Mouse (Mus musculus) kidney, postnatal 14 days (tissue): ENCODE data around the gene Tiprl.

Source experiments
- DNase-seq: peaks from one replicate; pipeline ENCODE4 v3.0.0; 2022; ENCODE audit warnings: mixed read lengths

Gene Tiprl

DNA sequence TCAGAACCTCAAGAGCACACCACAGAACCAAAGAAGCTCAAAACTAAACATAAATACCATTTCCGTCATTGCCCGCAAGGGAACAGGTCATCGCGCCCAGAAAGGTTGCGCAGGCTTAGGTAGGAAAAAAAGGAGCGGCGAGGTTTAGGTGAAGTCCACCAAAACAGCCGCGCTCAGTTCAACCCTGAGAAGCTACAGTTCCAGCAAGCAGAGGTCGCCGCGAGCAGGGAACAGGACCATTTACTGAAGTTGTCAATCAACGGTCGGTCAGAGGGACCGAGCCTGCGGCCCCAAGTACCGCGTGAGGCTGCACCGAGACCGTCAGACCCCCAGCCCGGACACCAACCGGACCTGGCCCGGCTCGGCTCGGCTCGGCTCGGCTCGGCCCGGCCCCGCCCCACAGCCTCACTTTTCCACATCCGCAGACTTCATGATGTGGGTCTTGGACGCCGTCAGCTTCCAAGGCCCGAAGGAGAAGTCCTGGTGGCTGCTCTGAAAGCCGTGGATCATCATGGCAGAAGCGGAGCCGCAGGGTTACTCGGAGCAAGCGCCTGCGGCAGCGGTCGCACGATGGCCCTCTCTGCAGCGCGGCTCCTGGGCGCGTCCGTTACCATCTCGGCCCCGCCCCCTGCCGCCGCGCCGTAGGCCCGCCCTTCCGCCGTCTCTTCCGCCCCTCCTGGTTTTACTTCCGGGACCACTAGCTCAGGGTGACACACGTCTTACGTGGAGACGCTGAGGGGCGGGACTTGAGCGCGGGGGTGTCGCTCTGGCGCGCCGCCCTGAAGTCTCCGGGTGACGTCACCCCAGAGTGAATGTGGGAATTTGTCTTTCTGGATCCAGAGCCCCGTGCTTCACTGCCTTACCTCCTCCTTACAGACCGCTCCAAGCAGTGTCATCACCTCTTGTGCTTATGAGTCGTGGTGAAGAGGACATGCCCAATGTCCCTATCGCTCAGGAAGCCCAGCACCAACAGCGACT lies at the start of gene Tiprl:
Gene Tiprl, minus strand, starts transcription at position 676 of the 978 bp plus-strand sequence.
- DNase-seq: peak; percentile 98

DNA sequence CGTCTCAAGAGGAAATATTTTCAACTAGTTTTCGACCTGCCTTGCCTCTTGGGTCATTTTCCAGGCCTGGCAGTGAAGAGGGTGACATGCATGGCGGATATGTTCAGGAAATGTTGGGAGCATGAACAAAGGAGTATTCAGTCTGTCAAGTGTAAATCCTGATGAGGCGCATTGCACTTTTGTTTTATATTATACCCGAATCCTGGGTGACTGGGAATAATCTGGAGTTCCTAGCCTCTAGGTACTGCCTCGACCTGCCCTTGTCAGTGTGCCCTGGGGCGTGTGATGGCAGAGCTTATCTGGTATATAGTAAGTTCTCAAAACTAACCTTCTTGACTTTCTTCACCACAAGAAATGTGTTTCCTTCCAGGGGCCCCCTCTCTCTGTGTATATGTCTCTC lies 47.3 kb upstream of the Tiprl start:
- DNase-seq: no peak

DNA sequence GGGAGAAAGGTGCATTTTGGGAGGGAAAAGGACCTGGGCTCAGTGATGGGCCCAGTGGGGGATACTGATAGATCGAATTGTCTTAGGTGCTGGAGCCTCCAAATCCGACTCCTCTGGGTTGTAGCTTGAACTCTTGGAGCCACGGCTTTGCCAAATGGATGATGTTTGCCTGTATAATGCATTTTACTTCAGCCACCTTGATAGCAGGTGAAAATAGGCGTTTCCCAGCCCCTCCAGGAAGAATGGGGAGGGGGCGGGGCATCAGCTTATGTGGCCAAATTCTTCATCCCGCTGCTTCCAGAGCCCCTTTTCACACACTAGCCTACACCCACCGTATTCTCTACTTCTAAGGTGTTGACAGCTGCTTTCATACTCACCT lies 46.2 kb upstream of the Tiprl start:
- no peak for DNase-seq

DNA sequence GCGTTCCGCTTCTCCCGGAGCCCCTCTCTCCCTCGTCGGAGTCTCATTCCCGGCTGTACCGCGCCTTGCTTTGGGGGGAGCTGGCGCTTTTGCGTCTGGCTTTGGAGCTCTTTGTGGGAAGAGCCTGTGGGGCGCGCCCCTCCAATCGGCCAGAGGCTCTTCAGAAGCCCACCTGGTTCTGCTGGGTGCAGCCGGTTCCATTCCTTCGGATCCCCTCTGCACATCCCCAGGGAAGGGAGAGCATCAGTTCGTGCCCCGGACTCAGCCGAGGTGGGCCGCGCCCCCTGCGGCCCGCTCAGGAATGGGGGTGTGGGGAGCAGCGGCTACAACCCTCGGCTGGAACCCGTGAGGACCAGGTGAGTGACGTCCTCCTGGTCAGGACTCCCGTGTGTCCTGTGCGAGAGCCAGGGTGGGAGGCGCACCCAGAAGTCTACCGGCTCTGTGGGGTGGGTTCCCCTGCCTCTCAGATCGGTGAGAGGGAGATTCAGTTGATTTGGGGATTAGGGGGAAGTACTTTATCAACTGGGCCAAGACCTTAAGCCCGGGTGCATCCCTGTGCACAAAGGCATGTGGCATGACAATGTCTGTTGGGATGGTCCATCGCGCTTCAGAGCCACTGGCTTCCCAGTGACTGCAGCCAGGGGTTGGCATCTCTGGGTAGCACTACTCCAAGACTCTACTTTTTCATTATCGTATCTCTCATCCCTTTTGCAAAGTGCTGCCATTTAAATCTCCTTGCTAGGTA lies 45.6 kb upstream of the Tiprl start:
- peak; percentile 10 for DNase-seq

DNA sequence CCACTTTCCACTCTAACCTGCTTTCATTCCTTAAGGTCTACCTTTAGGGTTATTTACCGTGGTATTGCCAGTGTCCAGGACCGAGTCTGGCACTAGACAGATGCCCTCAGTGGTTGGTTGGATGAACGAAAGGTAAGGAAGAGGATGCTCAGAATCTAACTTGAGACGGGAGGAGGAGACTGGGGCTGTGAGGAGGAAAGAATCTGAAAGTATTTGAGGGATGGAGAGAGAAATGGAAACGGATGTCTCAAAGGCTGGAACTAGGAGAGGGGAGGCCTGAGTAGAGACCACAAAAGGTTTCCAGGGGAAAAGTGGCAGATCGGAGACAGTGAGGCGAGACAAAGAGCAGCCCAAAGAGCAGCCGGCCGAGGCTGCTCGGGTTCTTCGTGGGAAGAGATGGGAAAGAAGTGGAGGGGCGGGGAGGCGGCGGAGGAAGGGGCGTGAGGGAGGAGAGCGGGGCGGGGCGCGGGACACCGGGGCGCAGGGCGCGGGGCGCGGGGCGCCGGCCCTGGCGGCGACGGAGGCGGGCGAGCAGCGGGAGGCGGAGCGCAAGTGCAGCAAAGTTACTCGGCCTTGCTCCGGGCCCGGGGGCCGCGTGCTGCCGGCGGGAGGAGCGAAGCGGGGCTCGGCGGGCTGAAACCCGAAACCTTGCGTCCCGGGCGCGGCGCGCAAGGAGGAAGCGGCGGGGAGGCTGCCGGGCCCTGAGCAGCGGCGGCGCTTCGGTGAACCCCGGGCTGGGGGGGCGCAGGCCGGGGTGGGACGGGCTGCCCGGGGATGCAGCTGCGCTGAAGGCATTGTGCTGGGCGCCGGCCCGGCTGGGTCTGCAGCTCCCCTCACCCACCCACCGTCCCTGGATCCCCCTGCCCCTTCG lies 44.8 kb upstream of the Tiprl start:
- peak; percentile 83 for DNase-seq

DNA sequence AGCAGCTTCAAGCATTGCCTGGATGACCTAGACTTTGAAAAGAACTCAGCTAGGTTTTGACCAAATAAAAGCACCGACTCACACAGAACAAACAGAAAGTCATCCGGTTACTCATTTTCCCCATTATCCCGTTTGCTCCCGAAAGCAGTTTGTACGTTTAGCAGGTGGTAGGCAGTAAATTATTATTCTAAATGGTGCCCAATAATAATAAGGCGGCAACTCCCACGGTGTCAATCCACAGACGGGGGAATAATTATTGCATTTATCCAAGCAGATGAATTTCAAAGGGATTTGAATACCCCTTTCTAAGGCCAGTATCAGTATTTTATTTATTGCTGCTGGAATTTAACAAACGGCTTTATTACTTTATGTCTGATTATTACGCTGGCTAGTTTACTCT lies 43.9 kb upstream of the Tiprl start:
- no peak for DNase-seq

DNA sequence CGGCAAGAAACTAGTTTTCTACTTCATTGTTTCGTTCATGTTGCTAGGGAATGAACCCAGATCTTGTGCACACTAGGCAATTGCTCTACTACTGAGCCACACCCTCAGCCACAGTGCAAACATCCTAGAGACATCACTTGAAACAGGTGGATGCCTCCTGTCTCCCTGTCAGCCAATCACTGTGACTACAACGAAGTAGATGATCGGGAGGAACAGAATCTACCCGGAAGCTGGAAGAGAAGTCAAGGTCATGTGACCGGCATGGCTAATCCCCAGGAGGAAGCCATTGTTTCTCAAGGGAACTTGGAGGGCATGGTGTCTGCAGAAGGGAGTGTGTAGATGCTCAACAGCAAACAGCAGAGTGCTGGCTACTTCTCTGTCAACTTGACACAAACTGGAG lies 38.1 kb upstream of the Tiprl start:
- no peak for DNase-seq

DNA sequence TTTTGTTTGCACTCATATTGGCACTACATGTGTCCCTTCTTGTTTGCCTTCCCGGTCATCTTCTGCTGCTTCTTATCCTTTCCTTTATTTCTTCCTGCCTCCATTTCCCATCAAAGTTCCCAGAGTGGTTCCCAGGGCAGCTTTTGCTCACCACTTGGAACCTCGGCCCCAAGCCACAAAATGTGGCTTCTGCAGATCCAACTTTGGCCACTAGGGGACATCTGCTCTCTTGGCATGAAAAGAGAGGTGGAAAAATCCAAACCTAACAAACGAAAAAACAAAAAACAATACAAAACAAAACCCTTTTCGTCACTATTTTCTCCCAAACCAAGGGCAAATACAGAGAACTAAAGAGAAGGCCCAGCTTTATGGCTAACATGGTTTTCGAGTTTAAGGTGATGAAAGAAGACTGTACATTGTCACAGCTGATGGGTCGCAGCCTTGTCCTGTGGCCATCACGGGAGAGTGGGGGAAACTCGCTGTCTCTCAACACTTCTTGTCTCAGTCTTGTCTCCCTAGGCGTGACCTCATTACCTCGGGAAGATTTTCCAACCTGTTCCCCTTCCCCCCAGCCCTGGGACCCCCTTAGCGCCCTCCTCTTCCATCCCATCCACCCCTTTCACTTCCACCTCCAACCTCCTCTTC lies 15.4 kb upstream of the Tiprl start:
- DNase-seq: peak; percentile 65

DNA sequence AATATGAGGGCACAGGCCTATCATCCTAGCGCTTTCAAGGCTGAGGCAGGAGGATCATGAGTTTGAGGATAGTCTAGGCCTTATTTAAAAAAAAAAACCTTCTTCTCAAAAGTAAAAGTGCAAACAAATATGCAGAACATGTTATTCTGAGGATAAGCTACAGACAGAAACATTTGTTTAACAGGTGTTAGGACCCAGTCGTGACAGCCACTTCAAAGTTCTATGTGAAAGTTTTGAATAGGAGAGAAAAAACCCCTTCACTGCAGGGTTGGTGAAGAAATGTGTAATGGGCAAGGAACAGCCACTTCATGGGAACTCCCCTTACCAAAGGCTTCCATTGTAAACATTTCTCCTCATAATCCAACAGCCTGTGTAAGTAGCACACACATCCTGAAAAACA lies 13.8 kb upstream of the Tiprl start:
- DNase-seq: no peak

DNA sequence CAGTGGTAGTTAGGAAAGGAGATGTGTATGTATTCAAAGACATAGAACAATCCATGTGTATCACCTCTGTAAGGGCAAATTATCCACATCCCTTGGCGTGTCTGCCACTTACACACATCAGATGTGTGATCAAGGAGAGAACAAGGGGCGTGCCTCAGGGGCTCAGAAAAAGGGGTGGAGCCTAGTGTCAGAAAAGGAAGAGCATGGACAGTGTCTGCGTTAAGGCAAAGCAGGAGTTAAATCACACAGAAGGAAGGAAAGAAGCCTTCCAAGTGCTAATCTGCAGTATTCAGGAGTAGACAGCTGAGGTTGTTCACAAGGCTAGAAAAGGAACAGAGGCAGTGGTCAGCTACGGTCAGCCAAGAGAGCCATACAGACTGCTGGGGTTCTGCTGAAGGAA lies 12.0 kb upstream of the Tiprl start:
- DNase-seq: no peak

DNA sequence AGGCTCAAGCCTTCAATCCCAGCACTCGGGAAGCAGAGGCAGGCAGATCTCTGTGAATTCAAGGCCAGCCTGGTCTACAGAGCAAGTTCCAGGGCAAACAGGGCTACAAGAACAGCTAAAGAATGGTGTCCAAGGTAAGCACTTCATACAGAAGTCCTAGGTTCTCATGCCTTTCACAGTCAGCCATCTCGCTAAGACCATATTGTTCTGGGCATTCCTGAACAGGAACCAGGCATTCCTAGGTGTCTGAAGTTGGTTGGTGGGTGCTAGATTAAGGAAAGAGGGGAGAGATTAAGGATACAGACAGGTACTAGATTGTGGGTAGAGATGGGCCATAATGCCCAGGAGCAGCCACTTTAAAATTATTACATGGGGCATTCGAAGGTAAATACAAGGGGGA lies 11.0 kb upstream of the Tiprl start:
- DNase-seq: no peak

DNA sequence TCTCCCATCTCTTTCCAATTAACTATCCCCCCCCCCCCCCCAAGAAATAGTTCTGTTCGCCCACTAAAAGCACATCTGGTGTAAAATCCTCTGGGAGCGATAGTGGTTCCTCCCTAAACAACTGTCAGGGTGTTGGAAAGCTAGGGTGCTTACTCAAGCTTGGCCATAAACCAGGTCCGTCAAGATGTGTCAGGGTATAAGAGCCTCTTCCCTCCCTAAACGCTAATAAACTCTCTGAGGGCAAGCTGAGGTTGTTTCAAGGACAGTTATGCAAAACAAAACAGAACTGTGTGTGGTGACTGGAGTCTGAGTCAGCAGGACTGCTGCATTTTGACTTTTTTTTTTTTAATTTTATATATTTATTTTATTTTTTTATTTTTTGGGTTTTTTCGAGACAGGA lies 10.3 kb upstream of the Tiprl start:
- no peak for DNase-seq

DNA sequence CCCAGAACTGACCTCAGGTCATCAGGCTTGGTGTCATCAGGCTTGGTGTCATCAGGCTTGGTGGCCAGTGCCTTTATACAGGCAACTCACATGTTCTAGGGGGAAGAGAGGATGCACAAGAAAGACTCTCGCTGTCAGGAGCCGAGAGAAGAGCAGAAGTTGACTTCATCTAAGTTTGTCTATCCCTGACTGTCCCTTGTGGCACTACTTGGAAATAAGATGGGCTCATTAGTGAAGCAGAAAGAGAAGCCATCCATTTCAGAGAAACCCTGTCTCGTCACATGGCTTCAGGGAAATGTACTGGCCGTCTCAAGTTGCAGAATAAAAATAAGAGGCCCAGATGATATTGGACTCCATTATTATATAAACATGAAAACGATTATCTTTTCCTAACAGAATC lies 9.8 kb upstream of the Tiprl start:
- DNase-seq: no peak

DNA sequence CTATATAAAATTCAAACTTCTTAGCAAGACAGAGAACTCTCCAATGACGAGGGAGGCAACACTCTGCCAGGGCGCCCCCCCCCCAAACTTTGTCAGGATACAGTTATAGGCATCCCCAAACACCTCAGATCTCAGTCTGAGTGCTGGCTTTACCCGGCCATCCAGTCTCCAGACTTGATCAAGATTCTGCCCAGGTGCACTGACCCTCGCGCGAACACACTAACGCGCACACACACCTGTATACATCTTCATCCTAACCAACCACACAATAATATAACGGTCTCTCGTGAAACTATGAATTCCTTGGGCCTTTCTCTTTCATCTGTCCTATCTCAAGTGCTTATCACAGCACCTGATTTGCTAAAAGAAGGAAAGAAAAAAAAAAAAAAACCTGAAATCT lies 950 bp downstream of the Tiprl start:
- DNase-seq: no peak

DNA sequence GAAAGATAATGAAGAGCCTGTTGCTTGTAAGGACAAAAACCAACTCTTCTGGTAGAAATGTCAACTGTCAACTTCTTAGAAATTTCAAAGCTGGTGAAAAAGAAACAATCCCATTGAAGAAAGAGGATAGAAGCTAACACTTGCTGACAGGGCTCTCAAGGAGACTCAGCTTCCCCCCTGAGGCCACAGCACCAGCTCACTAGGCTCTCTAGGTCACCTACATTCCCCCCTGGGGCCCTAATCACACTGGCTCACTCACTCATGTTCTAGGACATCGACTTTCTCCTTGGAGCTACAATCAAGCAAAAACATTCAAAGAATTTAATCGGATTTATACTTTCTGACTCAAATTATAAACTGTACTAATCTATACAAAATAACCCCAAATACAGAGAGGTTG lies 3.0 kb downstream of the Tiprl start:
- no peak for DNase-seq

DNA sequence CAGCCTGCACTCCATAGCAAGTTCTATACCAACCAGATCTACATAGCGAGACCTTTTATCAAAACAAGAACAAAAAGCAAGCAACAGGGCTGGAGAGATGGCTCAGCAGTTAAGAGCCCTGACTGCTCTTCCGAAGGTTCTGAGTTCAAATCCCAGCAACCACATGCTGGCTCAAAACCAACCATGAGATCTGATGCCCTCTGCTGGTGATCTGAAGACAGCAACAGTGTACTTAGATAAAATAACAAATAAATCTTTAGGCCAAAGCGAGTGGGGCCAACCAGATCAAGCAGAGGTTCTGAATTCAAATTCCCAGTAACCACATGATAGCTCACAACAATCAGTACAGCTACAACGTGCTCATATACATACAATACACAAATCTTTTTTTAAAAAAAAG lies 6.1 kb downstream of the Tiprl start:
- DNase-seq: no peak

DNA sequence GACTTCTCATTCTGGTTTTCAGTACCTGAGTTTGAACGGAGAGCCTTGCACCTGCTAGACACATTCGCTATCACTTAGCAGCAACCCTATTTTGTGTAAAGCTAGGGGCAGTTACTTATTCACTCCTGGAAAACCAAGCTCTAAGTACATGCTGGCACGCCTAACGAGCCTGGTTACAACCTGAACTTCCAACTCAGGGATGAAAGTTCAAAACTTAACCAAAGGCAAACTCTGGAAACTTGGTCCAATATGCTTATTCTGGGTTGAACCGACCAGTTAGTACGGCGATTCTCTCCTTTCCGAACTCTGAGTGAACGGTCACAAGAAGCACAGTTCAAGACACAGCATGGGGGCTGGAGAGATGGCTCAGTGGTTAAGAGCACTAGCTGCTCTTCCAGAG lies 7.2 kb downstream of the Tiprl start:
- DNase-seq: peak; percentile 52

DNA sequence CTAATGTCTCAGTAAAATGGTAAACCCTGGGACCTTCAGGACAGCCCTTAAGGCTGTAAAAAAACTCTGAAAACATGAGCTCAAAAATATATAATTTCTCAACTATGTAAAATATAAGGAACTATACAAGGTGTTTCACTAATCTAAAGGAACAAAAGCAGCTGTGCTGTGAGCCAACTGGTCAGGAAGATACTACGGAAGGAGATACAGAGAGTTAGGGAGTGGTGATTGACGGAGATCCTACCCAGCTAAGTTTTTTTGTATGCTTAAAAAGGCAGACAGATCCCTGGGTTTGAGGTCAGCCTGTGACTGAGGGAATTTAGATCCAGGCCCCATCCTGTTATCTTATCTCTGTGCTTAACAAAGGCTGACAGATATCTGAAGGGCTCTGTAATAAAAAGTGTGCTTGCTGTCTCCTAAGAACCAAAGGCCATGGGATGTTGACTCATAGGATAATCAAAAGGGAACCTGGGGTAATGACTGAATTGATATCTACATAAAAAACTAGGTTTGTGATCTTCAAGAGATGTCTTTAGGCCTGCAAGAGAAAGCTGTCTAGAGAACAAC lies 19.7 kb downstream of the Tiprl start:
- no peak for DNase-seq

DNA sequence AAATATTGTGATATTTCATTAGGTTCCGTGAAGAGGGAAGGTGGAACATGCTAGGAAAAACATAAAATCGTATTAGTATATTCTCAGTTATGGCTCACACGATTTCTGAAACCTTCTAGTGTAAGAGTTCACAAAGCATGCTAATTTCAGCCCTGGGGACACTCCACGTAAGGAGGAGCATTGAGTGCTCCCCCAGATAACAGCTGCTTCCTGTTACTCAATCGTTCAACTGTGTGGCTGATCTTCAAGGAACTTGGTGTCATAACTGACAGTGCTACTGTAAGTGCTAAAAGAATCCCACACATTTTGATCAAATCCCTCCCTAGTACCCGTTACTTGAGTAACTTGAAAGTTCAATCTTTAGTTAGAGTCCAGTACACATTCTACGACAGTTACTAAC lies 21.0 kb downstream of the Tiprl start:
- DNase-seq: no peak

DNA sequence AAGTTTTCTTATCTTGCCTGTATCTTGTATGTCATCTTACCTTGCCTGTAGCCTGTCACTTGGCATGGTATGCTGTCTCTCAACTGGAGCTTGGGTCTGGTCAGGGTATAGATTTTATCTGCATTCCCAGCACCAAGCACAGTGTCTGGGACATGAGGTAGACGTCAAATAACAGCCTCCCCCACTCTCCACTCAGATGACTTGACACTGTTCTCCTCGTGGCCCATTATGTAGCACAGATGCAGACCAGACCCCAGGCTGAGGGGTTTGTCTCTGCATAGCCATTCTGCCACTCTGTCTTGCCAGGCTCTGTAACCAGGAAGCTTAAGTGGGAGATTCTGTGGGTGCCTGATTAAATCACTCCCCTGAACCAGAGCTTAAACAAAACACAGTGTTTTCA lies 31.2 kb downstream of the Tiprl start:
- DNase-seq: no peak

DNA sequence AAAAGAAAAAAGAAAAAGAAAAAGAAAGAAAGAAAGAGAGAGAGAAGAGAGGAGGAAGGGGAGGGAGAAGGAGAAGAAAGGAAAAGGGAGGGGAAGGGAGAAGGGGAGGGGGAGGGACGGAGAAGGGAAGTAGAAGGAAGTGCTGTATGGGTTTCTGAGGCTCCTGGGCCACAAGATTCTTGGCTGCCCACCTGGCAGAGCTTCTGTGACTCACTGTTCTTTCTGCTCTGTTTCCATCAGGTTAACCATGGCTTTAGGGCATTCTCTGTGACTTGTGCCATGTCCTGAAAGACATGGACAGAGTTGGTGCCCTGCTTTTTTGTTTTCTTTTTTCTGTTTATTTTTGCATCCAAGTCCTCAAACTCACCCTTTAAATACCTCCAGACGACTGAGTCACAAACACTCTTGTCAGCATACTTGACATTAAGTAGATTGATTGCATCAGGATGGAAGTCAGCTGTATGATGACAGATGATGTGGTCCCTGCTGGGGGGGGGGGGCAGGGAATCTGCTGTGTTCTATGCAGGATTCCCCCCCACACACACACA lies 33.2 kb downstream of the Tiprl start:
- no peak for DNase-seq

DNA sequence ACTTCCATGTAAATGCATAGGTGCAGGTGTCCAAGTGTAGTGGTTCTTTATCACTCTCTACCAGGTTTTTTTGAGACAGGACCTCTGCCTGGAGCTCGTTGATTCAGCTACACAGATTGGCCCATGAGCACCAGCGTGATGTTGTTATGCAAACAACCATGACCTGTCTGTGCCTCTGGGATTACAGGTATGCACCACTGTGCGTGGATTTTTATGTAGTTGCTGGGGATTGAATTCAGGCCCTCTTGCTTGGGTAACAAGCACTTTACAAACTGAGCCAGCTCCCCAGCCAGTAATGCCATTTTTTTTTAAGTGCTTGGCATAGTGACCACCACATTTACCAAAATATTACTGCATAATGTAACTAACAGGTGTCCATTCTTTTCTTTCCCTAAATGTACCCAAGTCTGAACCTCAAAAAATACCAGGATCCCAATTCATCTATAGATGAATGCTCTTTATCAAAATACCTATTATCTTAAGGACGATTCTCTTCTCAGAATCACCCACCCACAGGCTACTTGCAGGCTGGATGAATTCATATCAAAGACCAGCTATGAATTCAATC lies 35.3 kb downstream of the Tiprl start:
- no peak for DNase-seq
